Mouse (Mus musculus) embryonic fibroblast, embryonic 13.5 days (primary cell): Measurements from ENCODE around the gene Gm20388. TPM values are rescaled to one million over a fixed set of nuclear protein-coding genes. Genes with fewer than 3 reads are reported as not detected.

Experiments
- H3K27ac ChIP-seq: 2 replicates; pipeline ENCODE4 v1.5.1; 2012; ENCODE audit warnings: low read length, control low read depth, inconsistent platforms; ENCODE audit not compliant: insufficient read depth
- H3K4me1 ChIP-seq: 2 replicates; pipeline ENCODE4 v1.6.1; 2011; ENCODE audit warnings: low read length; ENCODE audit not compliant: control insufficient read depth, insufficient read depth
- H3K4me3 ChIP-seq: 2 replicates; pipeline ENCODE4 v1.5.1; 2011; ENCODE audit warnings: mild to moderate bottlenecking, control low read depth, low read length; ENCODE audit not compliant: insufficient read depth
- CTCF ChIP-seq: IDR thresholded peaks from 2 replicates; pipeline ENCODE4 v1.5.1; 2011; ENCODE audit warnings: mild to moderate bottlenecking, control low read depth, low read length, moderate library complexity, borderline replicate concordance; ENCODE audit not compliant: insufficient read depth
- POLR2A ChIP-seq: IDR thresholded peaks from 2 replicates; pipeline ENCODE4 v1.6.1; 2011; ENCODE audit warnings: low read depth, mild to moderate bottlenecking, control low read depth, low read length, moderate library complexity
- polyA plus RNA-seq: library from polyadenylated mRNA; stranded (reverse); fragments of >200 nt; gene quantifications from 2 replicates; pipeline ENCODE4 v1.2.4, GENCODE M21; 2011; ENCODE audit warnings: low read depth; ENCODE audit not compliant: missing spikeins, insufficient read length

The Gm20388 gene
- polyA plus RNA-seq, 1 experiment: 82.8 TPM

DNA sequence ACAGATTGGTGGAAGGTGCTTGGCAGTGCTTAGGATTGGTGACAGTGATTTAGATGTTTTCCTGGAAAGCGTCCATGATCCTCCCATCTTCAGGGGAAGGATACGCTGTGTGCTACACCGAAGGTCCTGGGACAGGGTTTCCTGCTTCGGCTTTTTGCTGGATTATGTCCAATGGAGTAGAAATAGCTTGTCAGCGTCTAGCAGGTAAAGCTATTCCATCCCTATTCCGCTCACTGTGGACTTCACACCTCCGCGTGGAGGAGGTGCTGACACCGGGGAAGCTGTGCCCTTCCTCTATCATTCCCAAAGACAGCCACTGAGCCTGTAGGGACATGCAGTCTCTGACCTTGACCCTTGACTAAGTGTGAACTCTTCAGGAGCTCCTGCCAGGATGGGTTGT is 207.5 kb downstream of the Gm20388 start:
- H3K4me3 ChIP-seq: no peak overlapping the region
- H3K4me1 ChIP-seq: no peaks in the 10 kb centered on the region; the same call in 1 of the 2 replicates
- H3K27ac ChIP-seq: no peak overlapping the region
- no peak for TF ChIP-seq CTCF
- TF ChIP-seq POLR2A: no peak

DNA sequence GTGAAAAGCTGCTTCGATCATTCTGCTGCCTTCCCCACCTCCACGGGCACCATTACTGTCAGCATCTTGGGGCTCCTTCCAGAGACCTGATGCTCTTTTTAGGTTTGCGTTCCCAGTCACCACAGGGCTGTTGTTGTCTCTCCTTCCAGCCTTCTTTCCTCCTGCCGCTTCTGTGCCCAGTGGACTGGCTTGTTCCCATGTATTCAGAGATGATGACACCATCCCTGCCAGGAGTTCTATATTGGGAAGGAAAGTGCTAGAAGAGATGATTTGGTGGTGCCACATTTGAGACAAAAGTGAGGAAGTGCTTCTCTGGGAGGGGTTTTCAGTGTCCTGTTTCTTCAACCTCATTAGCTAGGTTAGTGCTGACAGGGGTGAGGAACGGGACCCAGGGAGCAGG is 208.2 kb downstream of the Gm20388 start:
- TF ChIP-seq CTCF (no peak), POLR2A (no peak)
- H3K27ac ChIP-seq: no peak overlapping the region
- H3K4me1 ChIP-seq: no peaks in the 10 kb centered on the region; the same call in 1 of the 2 replicates

DNA sequence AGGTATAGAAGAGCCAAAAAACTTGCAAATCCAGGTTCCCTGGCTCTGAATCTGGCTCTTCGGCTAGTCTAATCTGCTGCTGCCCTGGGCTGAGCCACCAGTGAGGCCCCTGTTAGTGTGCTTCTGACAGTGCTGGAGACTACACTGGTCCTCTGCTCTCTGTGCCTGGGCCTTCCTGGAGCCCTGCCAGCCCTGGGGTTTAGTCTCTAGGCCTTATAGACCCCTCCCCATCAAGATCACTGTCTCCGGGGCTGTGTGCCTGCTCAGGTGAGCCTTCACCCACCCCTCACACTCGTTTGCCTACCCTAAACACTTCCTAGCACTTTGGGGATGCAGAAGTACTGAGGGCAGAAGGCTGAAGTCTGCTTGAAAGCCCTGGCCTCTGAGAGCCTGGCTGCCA is 208.8 kb downstream of the Gm20388 start:
- Histone ChIP-seq H3K27ac (no peak overlapping the region), H3K4me1 (no peaks in the 10 kb centered on the region; the same call in 1 of the 2 replicates), H3K4me3 (no peak overlapping the region)
- TF ChIP-seq CTCF (no peak), POLR2A (no peak)

More for the DNA sequence above, 208.2 kb downstream of the Gm20388 start:
- H3K4me3 ChIP-seq: no peak overlapping the region

DNA sequence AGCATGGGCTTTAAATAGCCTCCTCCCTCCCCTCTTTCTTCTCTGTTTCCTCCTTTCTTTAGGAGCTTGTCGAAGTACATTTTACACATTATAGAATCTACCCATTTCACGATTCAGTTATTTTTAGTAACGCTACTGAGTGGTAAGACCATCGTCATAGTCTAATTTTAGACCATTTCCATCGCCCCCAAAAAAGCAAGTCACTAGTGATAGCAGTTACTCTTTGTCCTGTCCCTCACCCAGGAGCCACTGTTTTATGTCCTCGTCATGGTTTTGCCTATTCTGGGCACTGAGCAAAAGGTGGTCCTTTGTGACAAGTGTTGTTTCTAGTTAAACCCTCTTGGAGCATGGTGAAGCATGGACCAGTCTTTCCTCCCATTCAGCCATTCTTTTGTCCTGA is 209.3 kb downstream of the Gm20388 start:
- H3K27ac ChIP-seq: no peak overlapping the region
- H3K4me1 ChIP-seq: no peaks in the 10 kb centered on the region
- TF ChIP-seq POLR2A (no peak), CTCF (no peak)
- no peak overlapping the region for H3K4me3 ChIP-seq

DNA sequence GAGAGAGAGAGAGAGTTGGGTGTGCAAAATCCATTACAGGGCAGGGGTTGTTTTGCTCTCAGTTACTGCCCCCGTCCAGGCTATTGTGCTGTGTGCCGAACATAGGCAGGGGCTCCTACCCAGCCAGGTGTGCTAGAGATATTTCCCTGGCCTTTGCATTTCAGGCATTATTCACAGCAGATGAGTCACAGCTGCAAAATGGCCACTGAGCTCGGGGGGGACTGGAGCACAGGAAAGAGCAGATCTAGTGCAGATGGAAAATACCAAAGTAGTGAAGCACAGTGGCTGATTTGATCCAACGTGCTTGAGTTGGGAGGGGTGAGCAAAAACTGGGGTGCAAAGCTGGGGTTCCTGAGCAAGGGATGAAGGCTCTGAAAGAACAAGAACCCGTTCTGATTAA is 210.3 kb downstream of the Gm20388 start:
- no peak overlapping the region for H3K27ac ChIP-seq
- TF ChIP-seq CTCF (no peak), POLR2A (no peak)

DNA sequence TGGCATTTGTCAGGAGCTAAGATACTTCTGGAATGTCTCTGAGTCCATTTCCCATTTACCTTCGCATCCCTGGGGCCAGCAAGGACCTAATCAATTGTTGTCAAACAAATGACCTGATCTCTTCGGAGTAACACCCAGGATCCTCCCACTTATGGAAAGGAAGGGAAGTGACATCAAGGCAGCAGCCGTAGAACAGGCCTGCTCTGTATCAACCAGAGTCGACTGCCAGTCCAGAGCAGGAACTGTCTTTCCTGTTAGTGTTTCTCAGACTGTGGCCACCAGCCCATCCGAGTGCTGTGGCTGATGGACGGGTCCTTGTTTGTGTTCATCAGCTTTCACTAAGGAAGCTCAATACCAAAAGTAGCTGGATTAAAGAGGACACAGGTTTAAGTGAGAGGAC is 213.6 kb downstream of the Gm20388 start:
- Histone ChIP-seq H3K4me3 (no peak overlapping the region), H3K4me1 (peaks cover 2% of the 10 kb centered on the region; the same call in 1 of the 2 replicates), H3K27ac (no peak overlapping the region)
- TF ChIP-seq CTCF: no peak
- TF ChIP-seq POLR2A: no peak

More for the DNA sequence above, 210.3 kb downstream of the Gm20388 start:
- Histone ChIP-seq H3K4me1 (no peaks in the 10 kb centered on the region), H3K4me3 (no peak overlapping the region)

DNA sequence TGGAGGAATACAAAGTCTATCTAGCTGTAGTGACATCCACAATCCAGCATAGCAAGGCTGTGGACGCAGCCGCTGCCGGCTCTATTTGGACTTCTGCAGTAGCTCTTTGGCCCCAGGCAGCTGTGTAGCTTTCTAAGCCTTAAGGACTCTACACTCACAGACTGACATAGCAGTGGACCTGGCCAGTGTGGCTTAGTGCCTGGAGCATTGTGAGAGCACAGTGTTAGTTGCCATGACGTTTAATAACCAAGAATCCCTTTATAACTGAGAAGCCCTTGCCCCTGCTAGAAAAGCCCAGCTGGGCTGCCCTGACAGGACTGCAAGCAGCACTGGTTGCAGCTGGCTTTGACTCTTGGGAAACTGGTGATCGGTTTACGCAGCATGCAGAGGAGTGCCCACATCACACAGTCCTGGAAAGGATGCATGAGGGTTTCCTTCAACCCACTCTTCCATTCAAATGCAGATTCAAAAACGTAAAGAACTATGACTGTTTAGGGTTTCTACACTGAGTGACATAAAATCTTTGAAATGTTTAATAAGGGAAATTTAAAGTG is 214.3 kb downstream of the Gm20388 start:
- no peak overlapping the region for H3K27ac ChIP-seq
- H3K4me1 ChIP-seq: peaks cover 2% of the 10 kb centered on the region; the same call in 1 of the 2 replicates
- TF ChIP-seq POLR2A: no peak
- TF ChIP-seq CTCF: no peak
- no peak overlapping the region for H3K4me3 ChIP-seq

DNA sequence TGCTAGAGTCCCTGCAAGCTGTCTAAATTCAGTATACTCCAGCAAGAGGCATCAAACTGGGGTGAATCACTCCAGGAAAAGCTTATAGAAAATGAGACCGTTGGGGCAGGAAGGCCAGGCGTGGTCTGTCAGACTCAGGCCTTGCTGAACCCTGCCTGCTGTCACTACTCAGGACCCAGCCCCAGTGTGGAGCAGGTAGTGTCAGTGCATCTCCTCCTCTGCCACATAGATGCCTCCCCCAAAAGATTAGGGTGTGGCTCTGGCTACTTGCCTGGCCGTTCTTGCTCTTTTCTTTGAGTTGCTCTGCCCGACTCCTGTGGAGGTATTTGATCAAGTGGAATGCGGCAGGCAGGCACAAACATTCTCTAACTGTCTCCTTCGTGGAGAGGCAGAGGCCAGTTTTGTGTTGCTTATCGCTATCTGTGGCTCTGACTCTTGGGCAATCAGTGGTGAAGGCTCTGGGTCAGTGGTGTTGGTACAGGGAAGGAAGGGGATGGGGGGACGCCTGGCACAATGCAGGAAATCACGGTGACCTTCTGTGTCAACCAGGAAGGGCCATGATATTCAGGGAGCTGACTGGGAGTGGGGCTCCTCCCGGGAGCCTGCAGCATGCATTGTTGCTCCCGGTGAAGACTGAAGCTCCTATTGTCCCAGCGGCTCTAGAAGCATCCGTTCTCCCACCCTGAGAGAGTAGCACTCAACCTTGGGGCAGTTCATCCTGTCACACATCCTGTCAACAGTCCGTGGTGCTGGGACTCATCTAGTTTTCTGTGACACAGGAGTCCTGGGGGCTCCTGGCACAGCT is 215.9 kb downstream of the Gm20388 start:
- H3K27ac ChIP-seq: no peak overlapping the region
- peaks cover 2% of the 10 kb centered on the region; the same call in 1 of the 2 replicates for H3K4me1 ChIP-seq
- TF ChIP-seq CTCF: no peak
- TF ChIP-seq POLR2A: no peak
- no peak overlapping the region for H3K4me3 ChIP-seq

DNA sequence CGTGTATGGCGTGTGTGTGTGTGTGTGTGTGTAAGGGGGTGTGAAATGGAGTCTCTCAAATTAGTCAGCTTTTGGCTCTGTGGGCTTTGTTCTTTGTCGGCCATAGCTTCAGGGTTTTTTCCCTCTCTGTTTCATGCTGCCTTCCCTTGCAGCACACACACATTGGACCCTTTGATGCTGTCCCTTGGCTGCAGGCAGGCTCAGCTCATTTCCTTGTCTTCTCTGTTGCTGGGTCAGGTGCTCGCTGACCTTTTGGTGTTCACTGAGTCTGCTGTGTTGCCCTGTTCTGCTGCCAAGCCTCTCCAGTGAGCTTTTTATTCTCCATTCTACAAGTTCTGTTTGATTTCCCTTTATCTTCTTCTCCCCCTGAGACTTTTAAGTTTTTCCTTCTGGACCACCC is 218.9 kb downstream of the Gm20388 start:
- TF ChIP-seq CTCF: no peak
- no peak for TF ChIP-seq POLR2A
- Histone ChIP-seq H3K4me3 (no peak overlapping the region), H3K27ac (no peak overlapping the region), H3K4me1 (peaks cover 2% of the 10 kb centered on the region; the same call in 1 of the 2 replicates)

DNA sequence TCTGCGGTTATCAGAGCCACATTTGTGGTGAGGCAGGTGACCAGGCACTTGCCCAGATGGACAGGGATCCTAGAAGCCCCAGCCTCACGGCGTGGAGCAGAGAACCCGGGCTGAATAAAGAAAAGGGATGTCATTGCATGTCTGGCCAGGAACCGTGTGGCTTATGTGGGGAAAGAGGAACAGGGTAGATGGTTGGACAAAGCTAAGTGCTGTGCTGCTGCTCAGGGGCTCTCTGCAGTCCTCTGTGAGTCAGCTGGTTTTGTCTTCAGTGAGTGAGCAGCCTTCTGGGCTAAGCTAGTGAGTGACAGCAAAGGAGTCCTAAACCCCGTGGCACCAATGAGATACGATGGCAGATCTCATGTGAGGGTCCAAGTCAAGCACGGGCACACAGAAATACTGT is 220.5 kb downstream of the Gm20388 start:
- TF ChIP-seq POLR2A (no peak), CTCF (no peak)
- H3K4me1 ChIP-seq: peaks cover 2% of the 10 kb centered on the region; the same call in 1 of the 2 replicates
- H3K4me3 ChIP-seq: no peak overlapping the region
- H3K27ac ChIP-seq: no peak overlapping the region
